Comparison of ENCODE assay signal across 8 mouse cellular contexts in the genomic region with DNA sequence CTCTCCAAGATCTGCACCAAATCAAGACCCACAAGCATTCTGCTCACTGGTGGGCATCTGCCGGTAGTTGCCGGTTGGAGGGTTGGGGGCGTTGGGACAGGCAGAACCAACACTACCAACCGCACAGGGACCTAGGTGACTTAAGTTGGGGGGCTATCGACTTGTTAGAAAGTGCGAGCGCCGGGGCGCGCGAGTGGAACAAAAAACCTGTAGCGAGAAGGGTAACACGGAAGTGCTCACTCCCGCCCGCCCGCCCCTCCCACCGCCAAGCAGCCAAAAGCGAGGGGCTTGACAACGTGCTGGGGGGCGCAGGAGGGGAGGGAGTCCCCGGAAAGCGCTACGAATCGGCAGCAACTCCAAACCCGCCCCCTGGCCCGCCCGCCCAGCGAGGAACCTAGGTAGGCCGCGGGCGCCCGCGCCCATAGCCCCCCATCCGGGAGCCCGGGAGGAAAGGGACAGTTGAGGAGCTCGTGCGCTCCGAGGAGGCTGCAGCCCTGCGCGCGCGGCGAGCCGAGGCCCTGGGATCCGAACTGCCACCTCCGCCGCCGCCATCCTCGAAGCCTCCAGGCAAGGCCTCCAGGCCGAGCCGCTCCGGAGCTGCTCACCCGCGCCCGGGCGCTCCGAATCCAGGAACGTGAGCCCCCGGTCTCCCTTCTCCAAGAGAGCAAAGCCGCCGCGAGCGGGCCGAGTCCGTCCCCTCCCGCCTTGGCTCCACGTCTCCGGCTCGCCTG. TPM values are rescaled to one million over a fixed set of nuclear protein-coding genes. Genes with fewer than 3 reads are reported as not detected.
DNase-seq lines count a peak whose midpoint lies in the region; ATAC-seq and TF ChIP-seq lines count a peak whose summit lies in the region.

No protein-coding gene starts in this region.

- in situ Hi-C loops in CH12.LX (cut with MboI; ENCODE audit: low pct_ligation_motif_present, low pct_unique_long_range_greater_than_20kb, low sequenced_read_pairs), result no loop called here

- TF ChIP-seq RAD21 in CH12.LX (IDR thresholded peaks at IDR 0.05; ENCODE audit: low read depth, low read length), result no peak

- peak overlapping the region; percentile 92 to 93 (median 93) for H3K4me3 ChIP-seq in CH12.LX (replicated peaks in 1 of 3; ENCODE audit: low read depth in 2 of 3, low read length in 2 of 3, poor library complexity in 1 of 3)
- H3K4me3 ChIP-seq in heart, embryonic 15.5 days, result peak overlapping the region; percentile 97
- H3K4me3 ChIP-seq in liver, adult 2 months (ENCODE audit: insufficient read depth, low read depth, low read length), result peak overlapping the region; percentile 82
- H3K4me3 ChIP-seq in olfactory bulb, adult 2 months (ENCODE audit: insufficient read depth, low read depth, low read length), result peak overlapping the region; percentile 95

- TF ChIP-seq EP300 in CH12.LX (IDR thresholded peaks at IDR 0.05; ENCODE audit: low read length), result no peak

- no peak for ATAC-seq in heart, embryonic 15.5 days (replicated peaks; ENCODE audit: insufficient number of reproducible peaks, insufficient read depth, low FRiP score, low read depth)

- H3K4me1 ChIP-seq in CH12.LX (ENCODE audit: control insufficient read depth in 1 of 2, insufficient read depth in 2 of 2), result peaks cover 13 to 51% of the 10 kb centered on the region in 2 experiments
- peaks cover 68% of the 10 kb centered on the region for H3K4me1 ChIP-seq in heart, embryonic 15.5 days (replicated peaks)
- peaks cover 23% of the 10 kb centered on the region for H3K4me1 ChIP-seq in liver, adult 2 months (ENCODE audit: control insufficient read depth, insufficient read depth, low read length)
- peaks cover 7% of the 10 kb centered on the region for H3K4me1 ChIP-seq in olfactory bulb, adult 2 months (ENCODE audit: control insufficient read depth, insufficient read depth, low read length)

- TF ChIP-seq POLR2A in CH12.LX (IDR thresholded peaks at IDR 0.05; ENCODE audit: low read depth, low read length), result no peak
- no peak for TF ChIP-seq POLR2A in liver, adult 2 months (IDR thresholded peaks at IDR 0.05; ENCODE audit: extremely low read depth, insufficient read depth, low read length)
- no peak for TF ChIP-seq POLR2A in olfactory bulb, adult 2 months (IDR thresholded peaks at IDR 0.05; ENCODE audit: insufficient read depth, low read depth, low read length)

- H3K27me3 ChIP-seq in CH12.LX (replicated peaks), result no peaks in the 10 kb centered on the region
- H3K27me3 ChIP-seq in heart, embryonic 15.5 days, result no peaks in the 10 kb centered on the region
- no peaks in the 10 kb centered on the region for H3K27me3 ChIP-seq in liver, adult 2 months (ENCODE audit: control insufficient read depth, insufficient read depth, low read length)

- peak overlapping the region; percentile 90 for H3K4me2 ChIP-seq in CH12.LX (ENCODE audit: insufficient read depth, low read depth, poor library complexity, severe bottlenecking)
- H3K4me2 ChIP-seq in heart, embryonic 15.5 days, result peak overlapping the region; percentile 90

- H3K36me3 ChIP-seq in CH12.LX (replicated peaks in 1 of 2; ENCODE audit: control insufficient read depth in 1 of 2, insufficient read depth in 1 of 2, low read length in 1 of 2), result peaks cover 14 to 32% of the 10 kb centered on the region in 2 experiments
- H3K36me3 ChIP-seq in heart, embryonic 15.5 days, result no peaks in the 10 kb centered on the region; the same call in 1 of the 2 replicates
- no peaks in the 10 kb centered on the region; the same call in 1 of the 2 replicates for H3K36me3 ChIP-seq in liver, adult 2 months (ENCODE audit: control insufficient read depth, insufficient read depth, low read length)

- no peak for TF ChIP-seq CTCF in CH12.LX (conservative IDR thresholded peaks at IDR 0.05 in 1 of 2, IDR thresholded peaks at IDR 0.05 in 1 of 2; ENCODE audit: low read depth in 2 of 2, low read length in 2 of 2)
- TF ChIP-seq CTCF in liver, adult 2 months (IDR thresholded peaks at IDR 0.05; ENCODE audit: low read depth, low read length), result no peak
- TF ChIP-seq CTCF in olfactory bulb, adult 2 months (IDR thresholded peaks at IDR 0.05; ENCODE audit: insufficient read depth, low read depth, low read length), result no peak

- dilution Hi-C loops in CH12.LX (cut with MboI; ENCODE audit: extremely low pct_ligation_motif_present, extremely low pct_unique_long_range_greater_than_20kb, low sequenced_read_pairs), result no loop called here

- H3K9ac ChIP-seq in CH12.LX (ENCODE audit: insufficient read depth, low read depth), result peak overlapping the region; percentile 99
- H3K9ac ChIP-seq in heart, embryonic 15.5 days, result peak overlapping the region; percentile 99
- H3K9ac ChIP-seq in liver, adult 2 months (ENCODE audit: low read depth, low read length), result peak overlapping the region; percentile 84

- peak; percentile 90 for DNase-seq in heart, adult 11 months
- DNase-seq in heart, postnatal 25 days (ENCODE audit: low spot score), result no peak
- DNase-seq in CH12.LX (ENCODE audit: extremely low read depth), result peak; percentile 22
- DNase-seq in c-Kit-negative CD71-positive TER-119-positive erythroid progenitor cells, embryonic 14.5 days (ENCODE audit: low read depth, low spot score), result peak; percentile 12
- no peak for DNase-seq in liver, adult 2 months (ENCODE audit: extremely low read depth, low read depth, low spot score)
- DNase-seq in yolk sac, embryonic 10.5 days (ENCODE audit: low spot score), result peak; percentile 62

- H3K9me3 ChIP-seq in CH12.LX (replicated peaks; ENCODE audit: low read length), result no peaks in the 10 kb centered on the region
- no peaks in the 10 kb centered on the region for H3K9me3 ChIP-seq in heart, embryonic 15.5 days (replicated peaks)

- H3K27ac ChIP-seq in CH12.LX (ENCODE audit: insufficient read depth, low read depth), result peak overlapping the region; percentile 32; the same call in 1 of the 2 replicates
- peak overlapping the region; percentile 98 for H3K27ac ChIP-seq in heart, embryonic 15.5 days
- H3K27ac ChIP-seq in liver, adult 2 months (replicated peaks; ENCODE audit: insufficient read depth, low read depth, low read length), result peak overlapping the region; percentile 72
- peak overlapping the region; percentile 1; the same call in 1 of the 2 replicates for H3K27ac ChIP-seq in olfactory bulb, adult 2 months (ENCODE audit: insufficient read depth, low read depth, low read length)

- peaks cover 54% of the 10 kb centered on the region for H3K79me2 ChIP-seq in CH12.LX (replicated peaks; ENCODE audit: control insufficient read depth, extremely low read depth, insufficient read depth, poor library complexity, severe bottlenecking)
- peaks cover 40% of the 10 kb centered on the region for H3K79me2 ChIP-seq in liver, adult 2 months (ENCODE audit: control insufficient read depth, insufficient read depth, low read length)

- 0% methylated on average over 64 of the region's 69 CpGs for WGBS in heart, embryonic 15.5 days
- WGBS in liver, adult 2 months, result under 1% methylated on average over 68 of the region's 69 CpGs
- under 1% methylated on average over 69 of the region's 69 CpGs for WGBS in olfactory bulb, adult 2 months

- intact Hi-C loops in heart, postnatal 25 days (cut with DNase I), result loop anchor here (5.0 kb wide), 1 partner anchor 81 kb away; a partner anchor contains a TSS

TF ChIP-seq in CH12.LX, 34 proteins besides CTCF, POLR2A, EP300 and RAD21:
- TF ChIP-seq RCOR1 (conservative IDR thresholded peaks at IDR 0.05; ENCODE audit: low read depth, low read length) (no peak), SIN3A (IDR thresholded peaks at IDR 0.05; ENCODE audit: low read length) (0 out of 2 replicates have a peak, but pooled peaks have one; percentile 24), ELF1 (IDR thresholded peaks at IDR 0.05; ENCODE audit: low read depth, low read length) (peak; percentile 37; the same call in 1 of the 2 replicates)
TF ChIP-seq in CH12.LX: peak in this region for 2.

RNA-seq across cellular contexts. Expression of a gene that starts 0.6 kb away (rescaled TPM):
- total RNA-seq in heart, postnatal 25 days (2021), result 100 to 1,000 TPM; 109 to 130 TPM
- total RNA-seq in CH12.LX (2012; rRNA removed) (130 and 142 TPM in 2 replicates), CH12.LX (2014; rRNA removed) (136 and 146 TPM in 2 replicates)
- 164 and 182 TPM in 2 replicates for polyA plus RNA-seq in CH12.LX (2012; ENCODE audit: insufficient read length, low read depth)
- 37.2 and 45.0 TPM in 2 replicates for polyA plus RNA-seq in heart, embryonic 15.5 days (2015; fragmentation: Nextera tagmentation; extraction: Ambion mirVana)
- total RNA-seq in liver, adult 2 months (2014; rRNA removed), result 116 and 125 TPM in 2 replicates
- polyA plus RNA-seq in liver, adult 2 months (2012; rRNA removed), result 40.2 and 41.1 TPM in 2 replicates
- 231 TPM in 1 of 2 replicates, not detected in the other for polyA plus RNA-seq in olfactory bulb, adult 2 months (2012; ENCODE audit: insufficient read depth, insufficient read length, low replicate concordance, missing spikeins)

RNA-seq across cellular contexts. Expression of a gene that starts 18.5 kb away (rescaled TPM):
- total RNA-seq in heart, postnatal 25 days (2021), result 10 to 100 TPM; 84.4 to 96.1 TPM
- total RNA-seq in CH12.LX (2012; rRNA removed), result 138 and 141 TPM in 2 replicates
- total RNA-seq in CH12.LX (2014; rRNA removed), result 259 and 305 TPM in 2 replicates
- polyA plus RNA-seq in CH12.LX (2012; ENCODE audit: insufficient read length, low read depth), result 355 and 403 TPM in 2 replicates
- polyA plus RNA-seq in heart, embryonic 15.5 days (2015; fragmentation: Nextera tagmentation; extraction: Ambion mirVana), result 216 and 275 TPM in 2 replicates
- total RNA-seq in liver, adult 2 months (2014; rRNA removed), result 61.1 and 66.8 TPM in 2 replicates
- 30.7 and 39.5 TPM in 2 replicates for polyA plus RNA-seq in liver, adult 2 months (2012; rRNA removed)
- not detected in 2 replicates for polyA plus RNA-seq in olfactory bulb, adult 2 months (2012; ENCODE audit: insufficient read depth, insufficient read length, low replicate concordance, missing spikeins)

RNA-seq across cellular contexts. Expression of a gene that starts 46.7 kb away (rescaled TPM):
- total RNA-seq in heart, postnatal 25 days (2021), result 10 to 100 TPM; 11.5 to 13.0 TPM
- total RNA-seq in CH12.LX (2012; rRNA removed) (20.3 and 33.2 TPM in 2 replicates), CH12.LX (2014; rRNA removed) (12.0 and 13.9 TPM in 2 replicates)
- 28.1 and 31.0 TPM in 2 replicates for polyA plus RNA-seq in CH12.LX (2012; ENCODE audit: insufficient read length, low read depth)
- 10.1 and 13.7 TPM in 2 replicates for polyA plus RNA-seq in heart, embryonic 15.5 days (2015; fragmentation: Nextera tagmentation; extraction: Ambion mirVana)
- 10.7 and 16.6 TPM in 2 replicates for total RNA-seq in liver, adult 2 months (2014; rRNA removed)
- 22.2 and 22.8 TPM in 2 replicates for polyA plus RNA-seq in liver, adult 2 months (2012; rRNA removed)
- polyA plus RNA-seq in olfactory bulb, adult 2 months (2012; ENCODE audit: insufficient read depth, insufficient read length, low replicate concordance, missing spikeins), result not detected in 2 replicates

Comparison
In these comparisons a context has a peak if more than half of its experiments do, and no peak if none do; other contexts are left out.
1. DNase-seq: peak in heart, adult 11 months (single experiment), CH12.LX (single experiment), c-Kit-negative CD71-positive TER-119-positive erythroid progenitor cells, embryonic 14.5 days (single experiment) and yolk sac, embryonic 10.5 days (single experiment); none in heart, postnatal 25 days (single experiment) and liver, adult 2 months (single experiment).
2. H3K27ac ChIP-seq: peak in every context shown above with its lines; median percentile 98 in heart, embryonic 15.5 days; 72 in liver, adult 2 months; 32 in CH12.LX; 1 in olfactory bulb, adult 2 months.
3. RNA of a gene that starts 46.7 kb away (polyA plus RNA-seq): 28.1 to 31.0 TPM in CH12.LX, 22.2 to 22.8 TPM in liver, adult 2 months and 10.1 to 13.7 TPM in heart, embryonic 15.5 days; not detected in olfactory bulb, adult 2 months; every median in the first group is over 10 times any median in the second.
4. Peak in every context shown above with its lines, with median percentiles within 50 percentile points of each other: H3K4me3 ChIP-seq and H3K9ac ChIP-seq.